Mouse (Mus musculus) adrenal gland, postnatal 0 days (tissue): ENCODE results near the gene Smad1. TPM values are rescaled to one million over a fixed set of nuclear protein-coding genes. Genes with fewer than 3 reads are reported as not detected.

ENCODE experiments used
- polyA plus RNA-seq: library from polyadenylated mRNA; unstranded; fragments of >200 nt; fragmentation: Nextera tagmentation; extraction: Ambion mirVana; gene quantifications from 2 replicates; pipeline ENCODE4 v1.2.1, GENCODE M21; 2015

The Smad1 gene
- polyA plus RNA-seq, result 30.7 and 33.6 TPM in 2 replicates

GRCm38 (mm10) chr8:79398994-79399650 lies at the start of gene Smad1:
Smad1 (minus strand) TSS chr8:79399518.

GRCm38 (mm10) chr8:79294610-79295275 lies 104.6 kb downstream of the Smad1 start, which contains the start of gene Mmaa:
Mmaa (minus strand) TSS chr8:79294937.

Other genes with a start within 250 kb of the Smad1 start
- gene 1700011L22Rik, start 150.9 kb downstream of the Smad1 start, polyA plus RNA-seq, result not detected in 2 replicates
- gene Mmaa, start 104.6 kb downstream of the Smad1 start, polyA plus RNA-seq, result 10.9 and 15.2 TPM in 2 replicates
- gene Otud4, start 240.1 kb upstream of the Smad1 start, polyA plus RNA-seq, result 5.7 and 6.4 TPM in 2 replicates